Mouse (Mus musculus) effector memory CD4-positive, alpha-beta T cell, adult 5 months (primary cell): ENCODE data around the gene Abca7. TPM values are rescaled to one million over a fixed set of nuclear protein-coding genes. Genes with fewer than 3 reads are reported as not detected.

ENCODE experiments used
- polyA plus RNA-seq: library from polyadenylated mRNA; unstranded; fragments of 100-300 nt; shearing (Covaris generic); gene quantifications from one replicate; pipeline ENCODE4 v1.2.1, GENCODE M21; 2017

The Abca7 gene
- 52.9 TPM for polyA plus RNA-seq

DNA sequence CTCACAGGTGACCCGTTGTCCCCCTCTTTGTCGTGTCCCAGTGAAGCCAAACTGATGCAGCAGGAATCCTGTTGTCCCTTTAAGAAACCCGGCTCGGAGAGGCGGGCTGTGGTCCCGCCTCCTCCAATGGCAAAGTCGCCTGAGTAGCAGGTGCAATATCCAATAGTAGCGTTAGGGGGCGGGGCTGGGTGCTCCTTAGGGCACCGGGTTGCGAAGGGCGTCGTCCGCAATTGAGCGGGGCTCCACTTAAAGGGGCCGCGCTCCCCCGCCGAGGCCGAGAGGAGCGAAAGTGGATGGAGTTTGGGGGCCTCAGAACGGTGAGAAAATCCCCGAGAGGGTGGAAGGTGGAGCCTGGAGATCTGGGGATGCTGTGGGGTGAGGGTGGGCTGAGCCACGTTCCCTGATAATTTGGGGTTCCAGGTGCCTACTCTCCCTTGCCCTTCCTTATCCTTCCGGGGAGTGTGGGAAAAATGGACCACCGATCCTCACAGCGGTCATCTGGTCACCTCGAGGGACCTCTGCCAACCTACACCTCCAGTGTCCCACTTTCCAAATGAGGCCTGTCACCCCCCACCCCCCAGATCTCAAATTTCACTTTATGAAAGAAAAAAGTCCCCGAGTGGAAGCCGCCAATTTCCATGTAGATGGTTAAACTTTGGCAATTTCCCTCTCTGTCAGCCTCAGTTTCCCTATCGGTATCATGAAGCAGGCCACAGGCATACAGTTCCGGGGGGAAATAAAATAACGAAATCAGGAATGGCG is at the start of gene Abca7:
Gene Abca7, plus strand, starts transcription at position 223 of the 762 bp plus-strand sequence.

DNA sequence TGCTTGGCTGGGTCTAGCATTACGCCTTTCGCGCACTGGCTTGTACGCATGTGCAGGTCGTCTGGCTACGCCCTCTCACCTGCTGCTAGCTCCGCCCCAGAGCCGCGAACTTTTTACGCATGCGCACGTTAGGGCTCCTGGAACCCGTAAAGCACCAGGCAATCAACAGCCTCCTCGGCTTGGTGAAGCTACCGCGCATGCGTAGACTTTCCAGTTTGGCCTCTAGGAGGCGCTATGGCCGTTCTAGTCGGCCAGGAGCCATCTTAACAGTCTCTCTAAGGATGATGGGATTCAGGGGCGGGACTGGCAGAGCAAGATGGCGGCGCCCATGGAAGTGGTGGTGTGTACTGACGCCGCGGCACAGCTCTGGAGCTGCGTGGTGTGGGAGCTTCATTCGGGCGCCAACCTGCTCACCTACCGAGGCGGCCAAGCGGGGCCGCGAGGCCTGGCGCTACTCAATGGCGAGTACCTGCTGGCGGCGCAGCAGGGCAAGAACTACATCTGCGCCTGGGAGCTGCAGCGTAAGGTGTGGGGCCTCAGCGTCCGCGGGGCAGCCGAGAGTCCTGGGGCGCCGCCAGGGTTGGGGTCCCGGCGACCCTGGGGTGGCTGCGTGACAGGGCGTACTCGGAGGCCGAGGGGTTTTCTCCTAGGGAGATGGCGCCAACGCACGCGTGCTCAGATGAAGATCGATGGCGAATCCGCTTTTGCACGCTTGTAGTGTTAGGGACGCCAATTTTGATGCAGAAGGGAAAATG is 36.3 kb upstream of the Abca7 start, which contains the start of gene Wdr18:
Gene Wdr18, plus strand, starts transcription at position 306 of the 755 bp plus-strand sequence.

GRCm38 (mm10) chr10:79970415-79971182 is 25.7 kb upstream of the Abca7 start, which contains the start of gene Grin3b:
TSS of gene Grin3b (plus strand) at chr10:79970715.

GRCm38 (mm10) chr10:79984195-79984816 is 12.0 kb upstream of the Abca7 start, which contains the start of gene Tmem259:
TSS of gene Tmem259 (minus strand) at chr10:79984330.

GRCm38 (mm10) chr10:79988506-79989271 is 7.6 kb upstream of the Abca7 start, which contains the start of gene Cnn2:
TSS of gene Cnn2 (plus strand) at chr10:79988584.

DNA sequence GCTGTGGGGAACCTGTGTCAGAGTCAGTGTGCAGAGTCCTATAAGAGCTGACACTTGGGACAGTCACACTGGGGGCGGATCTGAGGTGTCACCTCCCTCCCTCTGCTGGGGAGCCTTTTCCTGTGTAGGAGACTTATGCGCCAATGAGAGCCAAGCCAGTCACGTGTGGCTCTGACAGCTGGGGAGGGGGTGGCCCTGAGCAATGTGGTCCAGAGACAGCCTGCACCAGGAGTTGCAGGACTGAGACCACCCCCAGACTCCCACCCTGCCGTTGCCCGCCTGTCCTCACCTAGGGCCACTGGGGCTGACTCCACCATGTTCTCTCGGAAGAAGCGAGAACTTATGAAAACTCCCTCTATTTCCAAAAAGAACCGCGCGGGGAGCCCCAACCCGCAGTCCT is 20.2 kb downstream of the Abca7 start, which contains the start of gene Arhgap45:
Gene Arhgap45, plus strand, starts transcription at position 143 of the 400 bp plus-strand sequence.

DNA sequence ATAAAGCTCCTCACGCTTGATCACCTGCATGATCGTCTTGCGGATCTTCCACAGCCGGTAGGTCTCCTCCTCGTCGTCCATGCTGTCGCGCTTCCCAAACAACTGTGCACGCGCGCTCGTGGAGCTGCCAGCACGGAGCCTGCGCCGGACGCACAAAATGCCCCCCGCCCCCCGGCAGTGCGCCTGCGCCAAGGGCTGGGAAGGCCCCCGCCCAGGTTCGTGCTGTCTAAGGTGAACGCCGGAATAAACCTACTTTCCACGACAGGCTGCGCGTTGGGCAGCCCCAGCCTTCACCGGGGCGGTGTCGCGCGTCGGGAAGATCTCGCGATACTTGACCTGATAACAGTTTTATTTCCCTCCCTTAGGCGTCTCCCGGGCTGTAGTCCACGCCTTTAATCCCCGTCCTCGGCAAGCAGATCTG is 43.3 kb downstream of the Abca7 start, which contains the start of gene Polr2e:
Gene Polr2e, minus strand, starts transcription at position 237 of the 421 bp plus-strand sequence.

GRCm38 (mm10) chr10:80047041-80047565 is 50.8 kb downstream of the Abca7 start, which contains the start of gene Gpx4:
TSS of gene Gpx4 (plus strand) at chr10:80047166.

Other genes with a start within 250 kb of the Abca7 start
- gene Polrmt, start 249.9 kb upstream of the Abca7 start, polyA plus RNA-seq: 33.4 TPM
- not detected for gene Fgf22, start 241.4 kb upstream of the Abca7 start, polyA plus RNA-seq
- gene Rnf126, start 229.5 kb upstream of the Abca7 start, polyA plus RNA-seq: 47.0 TPM
- 0.31 TPM for gene Fstl3, start 219.2 kb upstream of the Abca7 start, polyA plus RNA-seq
- not detected for gene Prss57, start 205.5 kb upstream of the Abca7 start, polyA plus RNA-seq
- gene Palm, start 202.9 kb upstream of the Abca7 start, polyA plus RNA-seq: 3.5 TPM
- not detected for gene Misp, start 175.5 kb upstream of the Abca7 start, polyA plus RNA-seq
- 555 TPM for gene Ptbp1, start 142.1 kb upstream of the Abca7 start, polyA plus RNA-seq
- not detected for gene Prtn3, start 122.0 kb upstream of the Abca7 start, polyA plus RNA-seq
- gene Plppr3, start 121.9 kb upstream of the Abca7 start, polyA plus RNA-seq: 11.3 TPM
- gene Elane, start 110.2 kb upstream of the Abca7 start, polyA plus RNA-seq: not detected
- gene Cfd, start 105.6 kb upstream of the Abca7 start, polyA plus RNA-seq: not detected
- 31.9 TPM for gene Med16, start 87.6 kb upstream of the Abca7 start, polyA plus RNA-seq
- gene Gm26602, start 85.6 kb upstream of the Abca7 start, polyA plus RNA-seq: 11.6 TPM
- 0.26 TPM for gene Kiss1r, start 79.5 kb upstream of the Abca7 start, polyA plus RNA-seq
- 113 TPM for gene R3hdm4, start 75.3 kb upstream of the Abca7 start, polyA plus RNA-seq
- gene Arid3a, start 69.5 kb upstream of the Abca7 start, polyA plus RNA-seq: 10.6 TPM
- 55.5 TPM for gene Wdr18, start 36.3 kb upstream of the Abca7 start, polyA plus RNA-seq
- not detected for gene Grin3b, start 25.8 kb upstream of the Abca7 start, polyA plus RNA-seq
- gene Tmem259, start 12.2 kb upstream of the Abca7 start, polyA plus RNA-seq: 28.1 TPM
- gene Cnn2, start 7.9 kb upstream of the Abca7 start, polyA plus RNA-seq: 501 TPM
- 733 TPM for gene Arhgap45, start 20.2 kb downstream of the Abca7 start, polyA plus RNA-seq
- 112 TPM for gene Polr2e, start 43.3 kb downstream of the Abca7 start, polyA plus RNA-seq
- 368 TPM for gene Gpx4, start 50.7 kb downstream of the Abca7 start, polyA plus RNA-seq
- gene Sbno2, start 109.1 kb downstream of the Abca7 start, polyA plus RNA-seq: 62.6 TPM
- 79.3 TPM for gene Stk11, start 119.3 kb downstream of the Abca7 start, polyA plus RNA-seq
- gene Atp5d, start 142.1 kb downstream of the Abca7 start, polyA plus RNA-seq: 431 TPM
- 18.9 TPM for gene Cbarp, start 144.3 kb downstream of the Abca7 start, polyA plus RNA-seq
- 7.3 TPM for gene Midn, start 151.8 kb downstream of the Abca7 start, polyA plus RNA-seq
- gene Cirbp, start 169.5 kb downstream of the Abca7 start, polyA plus RNA-seq: 244 TPM
- gene 1600002K03Rik, start 176.4 kb downstream of the Abca7 start, polyA plus RNA-seq: 17.4 TPM
- not detected for gene Efna2, start 183.0 kb downstream of the Abca7 start, polyA plus RNA-seq
- gene Mum1, start 229.9 kb downstream of the Abca7 start, polyA plus RNA-seq: 75.3 TPM